Mouse (Mus musculus) regulatory T cell (primary cell): ENCODE data around the gene Esam.

Experiments used
- in situ Hi-C: fragments of 300-600 bp; cut with MboI, MseI; formaldehyde crosslinking; loops from one replicate; pipeline ENCODE4 v1.15.1; 2025; ENCODE audit warnings: high pct_unique_total_duplicates

Esam gene

DNA sequence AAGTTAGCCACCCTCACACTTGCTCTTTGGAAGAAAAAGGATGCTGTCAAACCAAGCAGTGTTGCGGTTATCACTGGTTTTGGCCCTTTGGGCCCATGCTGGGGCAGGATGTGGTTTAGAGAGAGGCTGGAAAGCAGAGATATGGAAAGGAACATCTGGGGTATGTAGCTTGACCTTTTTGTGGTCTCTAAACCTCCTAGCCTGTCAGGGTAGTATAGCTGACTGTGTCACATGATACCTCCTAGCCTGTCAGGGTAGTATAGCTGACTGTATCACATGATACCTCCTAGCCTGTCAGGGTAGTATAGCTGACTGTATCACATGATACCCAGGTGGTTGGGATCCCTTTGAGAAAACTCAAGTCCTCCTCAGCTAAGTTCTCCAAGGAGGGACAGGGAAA, 26.4 kb downstream of the Esam start:
- in situ Hi-C loops: no loop called here

DNA sequence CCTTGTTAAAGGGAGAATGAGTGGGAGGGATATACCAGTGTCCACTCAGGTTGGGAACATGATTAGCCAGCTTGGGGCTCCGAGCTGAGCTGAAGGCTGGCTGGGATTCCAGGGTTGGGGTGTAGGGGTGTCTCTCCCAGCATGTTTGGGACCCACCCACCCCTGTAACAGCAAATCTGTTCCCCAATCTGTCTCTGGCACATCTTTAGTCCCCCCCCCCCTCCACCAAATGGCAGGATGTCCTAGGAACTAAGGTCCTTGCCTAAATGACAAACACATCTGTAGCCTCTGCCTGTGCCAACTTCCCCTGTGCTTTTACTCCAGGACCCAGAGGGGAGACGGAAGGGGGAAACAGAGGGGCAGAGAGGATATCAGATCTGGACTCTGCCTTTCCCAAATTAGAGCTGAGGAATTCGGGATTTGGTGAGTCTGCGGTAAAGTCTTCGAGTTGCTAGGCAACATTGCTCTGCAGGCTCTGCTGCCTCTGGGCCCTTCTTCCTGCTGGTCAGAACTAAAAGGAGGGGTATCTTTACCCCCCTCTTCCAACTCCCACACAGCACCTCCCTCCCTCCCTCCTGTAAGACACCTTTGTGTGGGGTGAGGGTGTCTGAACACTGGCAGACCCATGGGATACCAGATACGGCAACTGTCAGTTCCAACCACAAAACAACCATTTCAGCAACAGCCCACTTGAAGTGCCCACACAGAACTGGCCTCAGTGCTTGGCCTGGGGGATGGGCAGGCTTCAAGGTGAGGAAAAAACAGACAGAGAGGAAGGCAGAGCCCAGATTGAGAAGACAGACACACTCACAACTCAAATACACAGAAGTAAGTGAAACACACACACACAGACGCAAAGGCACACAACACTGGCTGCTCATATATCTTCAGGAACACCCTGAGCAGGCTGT, 27.2 kb downstream of the Esam start, which contains the start of gene Siae:
Siae (plus strand) TSS at position 861 of the 911 bp plus-strand sequence.
- in situ Hi-C loops: no loop called here

DNA sequence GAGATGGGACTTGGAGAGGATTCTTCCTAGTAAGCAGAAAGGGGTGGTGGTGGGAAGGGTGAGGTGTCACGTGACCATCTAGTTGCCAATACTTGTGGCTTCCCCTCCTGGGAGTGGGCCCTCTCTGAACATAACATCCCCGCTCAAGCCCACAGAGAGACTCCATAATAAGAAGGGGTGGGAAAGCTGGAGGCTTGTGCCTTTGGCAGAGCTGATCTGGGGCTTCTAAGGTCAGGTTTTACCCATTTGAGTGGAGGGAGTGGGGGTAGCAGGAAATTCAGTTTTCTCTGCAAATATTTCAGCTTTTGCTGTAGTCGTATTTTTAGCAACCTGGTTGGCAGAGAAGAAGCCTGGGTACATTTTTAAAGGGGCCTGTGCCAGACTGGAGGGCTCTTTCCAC, 28.5 kb downstream of the Esam start:
- in situ Hi-C loops: no loop called here

DNA sequence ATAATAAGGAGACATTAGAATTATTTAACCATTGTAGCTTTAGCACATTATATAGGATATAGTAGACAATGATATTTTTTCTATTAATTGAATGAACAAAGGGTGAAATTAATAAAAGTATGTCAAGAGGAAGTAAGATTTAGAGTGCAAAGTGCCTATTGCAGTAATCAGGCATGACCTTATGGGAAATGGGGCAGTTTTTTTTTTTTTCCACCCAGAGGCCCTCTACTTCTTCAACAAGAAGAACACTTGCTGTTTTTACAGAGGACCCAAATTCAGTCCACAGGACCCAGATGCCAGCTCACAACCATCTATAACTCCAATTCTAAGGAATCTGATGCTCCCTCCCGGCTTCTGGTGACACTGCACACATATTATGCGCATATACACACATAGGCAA, 32.7 kb downstream of the Esam start:
- in situ Hi-C loops: no loop called here

DNA sequence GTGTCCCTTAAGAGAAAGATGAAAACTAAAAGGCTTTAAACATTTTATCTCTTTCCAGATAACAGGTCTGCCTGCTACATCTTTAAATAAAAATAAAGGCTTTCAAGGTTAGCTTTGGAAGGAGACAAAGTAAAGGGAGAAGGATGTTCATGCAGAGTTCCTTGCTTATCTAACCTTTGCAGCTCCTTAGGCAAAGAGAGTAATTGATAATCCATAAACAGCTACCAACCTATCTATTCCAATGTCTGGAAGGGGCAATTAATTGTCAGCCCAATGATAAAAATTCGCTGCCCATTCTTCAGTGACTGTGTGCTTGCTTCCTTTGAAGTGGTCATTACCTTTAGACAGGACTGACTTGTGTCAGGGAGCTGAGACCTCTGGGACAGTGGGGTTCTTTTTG, 35.9 kb downstream of the Esam start:
- in situ Hi-C loops: no loop called here

DNA sequence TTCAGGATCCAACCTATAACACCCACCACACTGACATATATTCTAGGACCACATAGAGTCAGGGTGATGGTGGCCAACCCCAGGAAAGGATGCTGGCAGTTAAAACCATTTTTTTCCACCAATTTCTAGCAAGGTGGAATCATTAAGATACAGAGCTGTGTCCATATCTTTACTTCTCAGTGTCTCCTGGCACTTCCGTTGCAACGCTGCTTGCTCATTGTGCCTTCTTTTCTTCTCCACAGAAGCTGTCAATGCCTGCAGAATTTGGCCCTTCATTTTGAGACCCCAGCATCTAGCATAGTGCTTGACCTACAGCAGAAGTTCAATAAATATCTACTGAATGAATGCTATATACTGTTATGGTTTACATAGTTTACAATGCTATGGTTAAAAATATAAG, 39.1 kb downstream of the Esam start:
- in situ Hi-C loops: no loop called here

DNA sequence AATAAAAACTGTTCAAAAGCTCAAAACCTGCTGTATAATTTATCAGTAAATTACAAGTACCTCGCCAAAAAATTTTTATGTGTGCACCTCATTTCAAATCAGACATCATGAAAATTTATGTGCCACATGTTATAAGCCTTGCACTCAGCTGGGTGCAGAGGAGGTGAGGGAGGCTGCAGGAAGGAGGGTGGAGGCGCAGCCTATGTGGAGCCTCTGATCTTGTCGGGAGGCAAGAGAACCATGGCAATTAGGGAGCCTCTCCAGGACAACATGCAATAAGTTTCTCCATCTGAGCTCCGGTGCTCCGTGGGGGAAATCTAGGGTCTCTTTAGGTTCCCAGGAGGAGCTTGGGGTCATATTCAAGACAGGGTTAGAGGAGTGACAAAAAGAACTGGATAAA, 39.6 kb downstream of the Esam start:
- in situ Hi-C loops: no loop called here

DNA sequence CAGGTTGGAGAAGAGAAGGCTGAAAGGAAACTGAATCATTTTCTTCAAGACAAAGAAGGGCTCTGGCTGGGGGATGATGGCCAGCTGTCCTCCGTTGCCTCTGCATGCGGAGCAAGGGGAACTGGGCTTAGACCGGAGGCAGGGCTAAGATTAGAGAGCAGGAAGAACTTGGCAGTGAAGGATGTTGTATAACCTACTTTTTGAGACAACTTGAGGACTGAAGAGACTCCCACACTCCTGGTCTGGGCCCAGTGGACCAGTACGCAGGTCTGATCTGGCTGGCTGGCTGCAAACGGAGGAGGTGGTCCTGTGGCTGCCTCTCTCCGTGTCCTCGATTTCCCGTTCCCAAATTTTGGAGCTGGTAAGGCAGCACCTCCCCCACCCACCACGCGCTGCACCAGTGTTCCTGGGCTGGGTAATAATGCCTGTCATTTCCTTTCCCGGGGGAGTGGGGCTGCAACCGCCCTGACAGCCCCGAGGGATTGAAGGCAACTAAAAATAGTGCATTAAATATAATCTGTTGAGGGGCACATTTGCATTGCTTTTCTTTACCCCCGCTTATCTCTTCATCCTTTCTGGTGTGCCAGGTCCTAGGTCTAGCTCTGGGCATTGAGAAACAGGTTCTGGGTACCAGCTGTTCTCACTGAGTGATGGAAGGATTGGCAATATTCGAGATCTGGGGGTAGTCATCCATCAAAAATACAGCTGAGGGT, 40.2 kb downstream of the Esam start:
- in situ Hi-C loops: no loop called here

DNA sequence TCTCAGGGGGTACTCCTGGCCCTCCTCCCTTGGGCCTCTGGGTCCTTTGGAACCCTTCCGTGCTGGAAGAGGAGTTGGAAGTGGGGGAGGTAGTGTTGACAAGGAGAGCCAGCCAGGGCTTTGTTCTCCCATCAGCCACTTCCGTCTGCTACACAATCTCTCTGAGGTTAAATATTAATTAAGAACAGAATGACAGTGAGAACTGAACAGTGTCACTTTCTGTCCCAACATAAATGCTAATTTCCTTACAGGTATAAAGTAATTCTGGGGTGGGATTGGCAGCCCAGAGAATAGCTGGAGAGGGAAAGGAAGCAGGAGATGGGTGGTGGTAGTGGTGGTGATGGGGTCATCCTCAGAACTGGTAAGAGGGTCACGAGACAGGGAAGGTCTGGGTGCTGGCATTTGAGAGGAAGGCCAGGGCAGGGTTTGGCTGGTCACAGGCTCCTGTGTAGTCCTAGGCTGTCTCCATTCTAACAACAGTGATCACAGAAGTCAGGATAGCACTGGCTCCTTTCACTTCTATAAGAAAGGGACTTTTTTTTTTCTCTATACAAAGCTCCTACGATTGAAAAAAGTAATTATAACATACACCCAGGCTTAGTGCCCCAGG, 40.8 kb downstream of the Esam start:
- in situ Hi-C loops: no loop called here

DNA sequence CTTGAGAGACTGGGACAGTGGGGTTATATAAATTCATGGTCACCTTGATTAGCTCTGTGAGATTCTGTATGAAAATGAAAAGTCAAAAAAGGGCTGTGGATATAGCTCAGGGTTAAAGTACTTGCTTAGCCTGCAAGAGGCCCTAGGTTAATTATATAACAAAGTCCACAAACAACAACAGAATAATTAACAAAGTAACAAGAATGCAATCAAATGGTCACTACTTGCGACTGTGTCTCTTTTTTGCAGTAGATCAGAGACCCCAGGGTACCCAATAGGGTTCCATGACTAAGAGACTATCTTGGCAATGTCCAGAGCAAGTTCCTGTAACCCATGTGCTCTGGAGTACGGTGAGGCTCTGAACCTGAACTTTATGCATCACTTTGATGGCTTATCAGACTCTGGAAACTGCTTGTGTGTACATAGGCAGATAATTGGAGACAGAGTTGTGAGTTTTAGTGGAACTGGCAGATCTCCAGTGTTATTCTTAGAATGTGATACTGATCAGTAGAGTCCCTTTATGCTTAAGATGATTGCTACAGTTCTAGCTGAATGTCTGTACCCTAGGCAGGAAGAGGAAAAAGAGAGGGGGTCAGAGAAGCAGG, 41.5 kb downstream of the Esam start:
- in situ Hi-C loops: no loop called here

DNA sequence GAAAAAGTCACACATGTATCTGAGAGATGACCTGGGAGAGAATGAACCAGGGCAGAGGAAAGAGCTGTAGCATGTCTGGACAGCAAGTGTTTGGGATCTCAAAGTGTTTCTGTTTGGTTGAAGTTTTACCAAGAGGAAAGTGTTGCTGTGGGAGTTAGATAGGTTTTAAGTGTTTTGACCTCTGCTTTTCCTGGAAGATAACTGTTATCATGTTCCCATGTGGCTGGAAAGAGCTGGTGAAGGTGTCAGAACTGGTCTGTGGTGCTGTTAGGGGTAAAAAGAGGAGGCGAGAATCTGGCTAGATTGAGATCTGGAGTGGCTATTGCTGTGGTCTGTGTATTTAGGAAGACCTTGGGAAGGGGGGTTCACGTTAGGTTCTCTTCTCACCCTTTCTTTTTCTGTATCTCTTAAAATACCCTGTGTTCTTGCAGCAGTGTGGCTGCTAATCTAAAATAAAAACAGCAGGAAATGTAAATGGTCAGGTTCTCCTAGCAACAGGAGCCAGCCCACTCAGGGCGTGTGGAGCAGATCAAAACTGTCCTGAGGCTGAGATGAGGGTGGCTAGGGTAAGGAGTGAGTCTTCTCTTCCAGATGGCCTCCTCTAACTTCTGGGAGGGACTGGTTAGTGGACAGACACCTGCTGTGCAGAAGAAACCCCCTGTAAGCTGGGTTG, 44.5 kb downstream of the Esam start:
- in situ Hi-C loops: no loop called here

DNA sequence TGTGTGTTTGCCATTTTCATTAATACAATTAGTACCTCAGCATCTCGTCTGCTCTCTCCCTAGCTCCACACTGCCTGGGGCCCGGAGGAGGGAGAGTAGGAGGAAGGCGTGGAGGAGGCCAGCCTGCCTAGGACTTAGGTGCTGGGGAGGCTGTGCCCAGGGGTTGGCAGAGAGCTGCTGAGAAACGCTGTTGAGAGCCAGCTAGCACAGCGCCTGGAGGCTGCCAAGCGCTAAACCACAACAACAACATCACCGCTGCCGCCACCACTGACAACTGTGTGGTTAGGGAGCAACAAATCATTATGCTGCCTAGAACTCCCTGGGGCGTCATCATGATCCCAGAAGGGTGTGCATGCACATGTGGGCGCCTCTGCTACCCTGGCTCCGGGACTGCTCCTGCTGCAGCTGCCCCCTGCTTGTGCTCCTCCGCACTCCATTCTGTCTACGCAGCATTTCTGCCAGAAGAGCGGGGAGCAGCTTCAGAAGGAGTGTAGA, 48.6 kb downstream of the Esam start:
- in situ Hi-C loops: no loop called here

DNA sequence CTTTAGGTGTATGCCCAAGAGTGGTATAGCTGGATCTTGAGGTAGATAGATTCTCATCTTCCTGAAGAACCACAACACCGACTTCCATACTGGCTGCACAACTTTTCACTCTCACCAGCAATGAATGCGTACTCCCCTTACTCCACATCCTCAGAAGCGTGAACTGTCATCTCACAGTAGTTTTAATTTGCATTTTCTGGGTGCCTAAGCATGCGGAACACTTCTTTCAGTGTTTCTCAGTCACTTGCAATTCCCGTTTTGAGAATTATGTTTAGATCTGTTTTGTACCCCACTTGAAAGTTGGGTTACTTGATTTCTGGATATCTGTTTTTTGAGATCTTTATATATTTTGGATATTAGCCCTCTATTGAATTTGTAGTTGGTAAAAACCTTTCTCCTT, 55.7 kb downstream of the Esam start:
- in situ Hi-C loops: no loop called here

DNA sequence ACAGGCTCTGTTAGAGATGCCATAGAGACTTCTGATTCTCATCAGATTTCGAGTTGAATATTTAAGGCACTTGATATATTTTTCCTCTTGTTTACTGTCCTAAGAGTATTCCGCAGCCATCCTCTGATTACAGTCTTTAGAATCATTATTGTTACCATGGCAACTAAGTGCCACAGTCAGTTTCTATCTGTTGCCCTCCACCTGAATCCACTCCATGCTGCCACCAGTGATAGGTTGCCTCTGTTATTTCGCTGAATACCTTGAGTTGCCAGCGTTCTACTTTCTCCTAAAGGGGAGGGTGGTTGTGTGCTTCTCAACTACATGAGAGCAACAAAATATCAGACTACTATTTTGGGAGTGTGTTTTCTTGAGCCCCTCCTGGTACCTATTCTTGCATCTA, 58.8 kb downstream of the Esam start:
- in situ Hi-C loops: no loop called here
